ENCODE assay signal across 8 mouse cellular contexts in the genomic region with DNA sequence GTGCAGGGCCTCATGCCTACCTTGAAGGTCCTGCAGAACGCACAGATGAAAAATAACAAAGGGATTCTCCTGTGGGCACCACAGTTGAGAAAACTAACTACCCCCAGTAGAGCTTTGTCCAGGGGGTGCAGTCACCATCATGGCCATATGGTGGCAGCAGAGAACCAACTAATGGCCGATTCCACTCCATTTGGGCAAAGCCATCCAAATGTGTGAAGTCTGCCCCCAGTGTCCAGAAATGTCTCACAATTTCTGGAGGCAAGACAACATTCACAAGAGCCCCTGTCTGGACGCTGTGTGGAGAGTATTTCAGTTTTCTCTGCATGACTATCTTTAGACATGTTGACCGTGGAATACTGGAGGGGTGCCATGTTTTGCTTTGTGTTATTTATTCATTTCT. TPM values are rescaled to one million over a fixed set of nuclear protein-coding genes. Genes with fewer than 3 reads are reported as not detected.
A peak's percentile ranks its signal among the peaks of the same experiment; 100 is the strongest.
DNase-seq lines count a peak whose midpoint lies in the region; ATAC-seq lines count a peak whose summit lies in the region.

No protein-coding gene starts in this region.

- H3K27me3 ChIP-seq in forebrain, embryonic 16.5 days (replicated peaks; ENCODE audit: control insufficient read depth, insufficient read depth, low read length), result peaks cover 7% of the 10 kb centered on the region; the same call in 1 of the 2 replicates

- H3K4me3 ChIP-seq in forebrain, embryonic 16.5 days (replicated peaks; ENCODE audit: low read length), result no peak overlapping the region

- H3K9me3 ChIP-seq in forebrain, embryonic 16.5 days (ENCODE audit: control insufficient read depth, low read length), result no peaks in the 10 kb centered on the region

- peaks cover 3% of the 10 kb centered on the region; the same call in 1 of the 2 replicates for H3K36me3 ChIP-seq in forebrain, embryonic 16.5 days (ENCODE audit: control insufficient read depth, insufficient read depth)

- no peak overlapping the region for H3K4me2 ChIP-seq in forebrain, embryonic 16.5 days (ENCODE audit: low read length)

- 3% methylated on average over 4 of the region's 4 CpGs for WGBS in forebrain, embryonic 16.5 days

- peak; percentile 67 for DNase-seq in MEL-GATA-1-ER (ENCODE audit: extremely low read depth, low read depth)
- DNase-seq in cerebellum, adult 11 months, result peak; percentile 84
- DNase-seq in heart, postnatal 25 days (ENCODE audit: low spot score), result peak; percentile 66
- peak; percentile 95 to 96 for DNase-seq in layer of hippocampus, postnatal 10 days (ENCODE audit: low spot score in 2 of 2)
- DNase-seq in lung, postnatal 10 days, result peak; percentile 94
- DNase-seq in ovary, postnatal 36 days (ENCODE audit: low spot score), result peak; percentile 85
- peak; percentile 87 for DNase-seq in thymus, postnatal 14 days

- no peak overlapping the region for H3K9ac ChIP-seq in forebrain, embryonic 16.5 days (replicated peaks; ENCODE audit: low read depth, low read length)

- intact Hi-C loops in heart, postnatal 25 days (cut with DNase I), result loop anchor here (1.0 to 10.0 kb wide), 4 partner anchors 58 to 380 kb away; a partner anchor contains a TSS

- peak; percentile 36; the same call in 1 of the 2 replicates for ATAC-seq in forebrain, embryonic 16.5 days

- H3K4me1 ChIP-seq in forebrain, embryonic 16.5 days (replicated peaks; ENCODE audit: control insufficient read depth, insufficient read depth, low read length), result peaks cover 28% of the 10 kb centered on the region

- no peak overlapping the region for H3K27ac ChIP-seq in forebrain, embryonic 16.5 days (ENCODE audit: low read length)

RNA-seq across cellular contexts. Expression of a gene that starts 1.9 kb away (rescaled TPM):
- 0.91 and 1.3 TPM in 2 replicates for polyA plus RNA-seq in forebrain, embryonic 16.5 days (2015; fragmentation: Nextera tagmentation; extraction: Ambion mirVana)
- 1 to 10 TPM; 2.4 to 3.4 TPM for total RNA-seq in heart, postnatal 25 days (2021)
- 1 to 10 TPM; 4.2 to 7.2 TPM for total RNA-seq in layer of hippocampus, postnatal 10 days (2021)

RNA-seq across cellular contexts. Expression of a gene that starts 16.8 kb away (rescaled TPM):
- polyA plus RNA-seq in forebrain, embryonic 16.5 days (2015; fragmentation: Nextera tagmentation; extraction: Ambion mirVana), result 24.8 and 25.2 TPM in 2 replicates
- 10 to 100 TPM; 10.8 to 11.2 TPM for total RNA-seq in heart, postnatal 25 days (2021)
- 10 to 100 TPM; 15.4 TPM for total RNA-seq in layer of hippocampus, postnatal 10 days (2021)

RNA-seq across cellular contexts. Expression of a gene that starts 23.5 kb away (rescaled TPM):
- not detected in 2 replicates for polyA plus RNA-seq in forebrain, embryonic 16.5 days (2015; fragmentation: Nextera tagmentation; extraction: Ambion mirVana)
- total RNA-seq in heart, postnatal 25 days (2021), result not detected
- total RNA-seq in layer of hippocampus, postnatal 10 days (2021), result not detected

RNA-seq across cellular contexts. Expression of a gene that starts 30.7 kb away (rescaled TPM):
- polyA plus RNA-seq in forebrain, embryonic 16.5 days (2015; fragmentation: Nextera tagmentation; extraction: Ambion mirVana), result 117 and 140 TPM in 2 replicates
- total RNA-seq in heart, postnatal 25 days (2021), result not detected
- 100 to 1,000 TPM; 441 to 473 TPM for total RNA-seq in layer of hippocampus, postnatal 10 days (2021)

RNA-seq across cellular contexts. Expression of a gene that starts 31.7 kb away (rescaled TPM):
- 115 and 140 TPM in 2 replicates for polyA plus RNA-seq in forebrain, embryonic 16.5 days (2015; fragmentation: Nextera tagmentation; extraction: Ambion mirVana)
- 10 to 100 TPM; 29.9 to 30.3 TPM for total RNA-seq in heart, postnatal 25 days (2021)
- total RNA-seq in layer of hippocampus, postnatal 10 days (2021), result 10 to 100 TPM; 59.4 to 68.4 TPM
